Mouse (Mus musculus) layer of hippocampus, postnatal 25 days (tissue): ENCODE data around the gene Prelid1. TPM values are rescaled to one million over a fixed set of nuclear protein-coding genes. Genes with fewer than 3 reads are reported as not detected.

Source experiments
- total RNA-seq, 2 experiments: library from RNA; stranded (reverse); gene quantifications; 2 replicates each; pipeline ENCODE4 v1.2.3; 2021

The Prelid1 gene
- total RNA-seq, 2 experiments from 2014 or later: 139 to 165 TPM

Other genes with a start within 250 kb of the Prelid1 start
- gene Uimc1, start 220.2 kb upstream of the Prelid1 start, total RNA-seq: 10 to 100 TPM; 17.8 to 22.1 TPM
- gene Zfp346, start 215.2 kb upstream of the Prelid1 start, total RNA-seq: 10 to 100 TPM; 45.6 to 51.3 TPM
- not detected for gene Gm17617, start 187.0 kb upstream of the Prelid1 start, total RNA-seq
- gene Fgfr4, start 167.9 kb upstream of the Prelid1 start, total RNA-seq: under 1 TPM; 0.68 to 0.74 TPM
- gene Nsd1, start 110.7 kb upstream of the Prelid1 start, total RNA-seq: 100 to 1,000 TPM; 117 to 140 TPM
- 10 to 100 TPM; 74.0 to 83.3 TPM for gene Rab24, start 1.4 kb downstream of the Prelid1 start, total RNA-seq
- gene Mxd3, start 9.3 kb downstream of the Prelid1 start, total RNA-seq: 1 to 10 TPM; 1.2 to 2.4 TPM
- gene Lman2, start 42.3 kb downstream of the Prelid1 start, total RNA-seq: 10 to 100 TPM; 58.4 to 61.0 TPM
- gene Rgs14, start 49.2 kb downstream of the Prelid1 start, total RNA-seq: 10 to 100 TPM; 94.5 to 98.2 TPM
- gene Slc34a1, start 77.7 kb downstream of the Prelid1 start, total RNA-seq: not detected
- not detected for gene Pfn3, start 94.7 kb downstream of the Prelid1 start, total RNA-seq
- under 1 TPM; 0.35 to 0.47 TPM for gene F12, start 106.3 kb downstream of the Prelid1 start, total RNA-seq
- gene Grk6, start 124.6 kb downstream of the Prelid1 start, total RNA-seq: 10 to 100 TPM; 66.7 to 74.7 TPM
- gene Prr7, start 143.8 kb downstream of the Prelid1 start, total RNA-seq: 10 to 100 TPM; 96.9 to 97.3 TPM
- 100 to 1,000 TPM; 356 to 398 TPM for gene Dbn1, start 167.6 kb downstream of the Prelid1 start, total RNA-seq
- 10 to 100 TPM; 86.6 to 97.7 TPM for gene Pdlim7, start 193.2 kb downstream of the Prelid1 start, total RNA-seq
- gene Dok3, start 208.8 kb downstream of the Prelid1 start, total RNA-seq: 1 to 10 TPM; 9.6 to 9.7 TPM
- gene Ddx41, start 216.2 kb downstream of the Prelid1 start, total RNA-seq: 10 to 100 TPM; 50.7 to 57.2 TPM